Comparison of ENCODE assay signal across 8 mouse cellular contexts in the genomic region with DNA sequence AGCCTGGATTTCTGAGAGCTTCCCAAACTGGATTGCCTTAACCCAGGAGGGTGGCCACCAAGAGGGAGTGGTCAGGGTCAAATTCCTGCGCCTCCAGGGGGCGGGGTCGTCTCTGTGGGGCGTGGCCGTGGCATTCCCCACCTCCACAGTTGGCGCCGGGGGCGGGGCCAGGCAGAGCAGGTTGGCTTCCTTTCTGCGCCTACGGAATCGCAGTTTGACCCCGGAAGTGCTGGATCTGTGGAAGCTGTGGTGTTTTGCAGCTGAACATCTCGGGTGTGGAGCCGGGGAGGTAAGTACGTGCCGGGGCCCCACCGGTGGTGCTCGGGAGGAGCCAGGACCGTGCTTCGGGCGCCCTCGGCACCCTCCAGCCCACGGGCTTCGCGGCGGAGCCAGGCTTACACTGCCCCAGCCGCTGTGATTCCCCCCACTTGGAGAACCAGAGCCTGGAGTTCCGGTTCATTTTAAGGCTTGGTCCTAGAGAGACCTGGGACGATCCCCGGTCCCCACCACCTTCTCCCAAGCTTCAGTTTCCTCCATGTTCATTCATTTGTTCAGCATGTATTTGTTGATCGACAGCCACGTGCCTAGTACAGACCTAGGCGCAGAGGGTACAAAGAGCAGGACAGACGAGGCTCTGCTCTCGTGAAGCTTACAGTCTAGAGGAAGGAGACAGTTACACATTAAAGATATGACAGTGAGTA. TPM values are rescaled to one million over a fixed set of nuclear protein-coding genes. Genes with fewer than 3 reads are reported as not detected.
DNase-seq lines count a peak whose midpoint lies in the region; ATAC-seq and TF ChIP-seq lines count a peak whose summit lies in the region.

A gene (plus strand): TSS at position 214 of the 701 bp plus-strand sequence.

- peak within 1 kb of the TSS; percentile 51 for H3K9ac ChIP-seq in embryonic facial prominence, embryonic 15.5 days
- peak within 1 kb of the TSS; percentile 56 for H3K9ac ChIP-seq in kidney, embryonic 14.5 days (ENCODE audit: low read depth, low read length)
- H3K9ac ChIP-seq in limb, embryonic 15.5 days: peak within 1 kb of the TSS; percentile 55

- no peaks in the 10 kb centered on the region for H3K9me3 ChIP-seq in embryonic facial prominence, embryonic 15.5 days (replicated peaks)
- H3K9me3 ChIP-seq in kidney, embryonic 14.5 days (ENCODE audit: control insufficient read depth, low read length): no peaks in the 10 kb centered on the region
- no peaks in the 10 kb centered on the region for H3K9me3 ChIP-seq in limb, embryonic 15.5 days

- peaks cover 15% of the 10 kb centered on the region; the same call in 1 of the 2 replicates for H3K36me3 ChIP-seq in embryonic facial prominence, embryonic 15.5 days
- H3K36me3 ChIP-seq in kidney, embryonic 14.5 days (ENCODE audit: control insufficient read depth, insufficient read depth, low read length): peaks cover 3% of the 10 kb centered on the region; the same call in 1 of the 2 replicates
- peaks cover 9% of the 10 kb centered on the region; the same call in 1 of the 2 replicates for H3K36me3 ChIP-seq in limb, embryonic 15.5 days

- peak; percentile 92 for DNase-seq in 416B (ENCODE audit: low read depth)
- peak; percentile 95 to 97 for DNase-seq in heart, adult 9 months (ENCODE audit: low spot score in 2 of 2)
- peak; percentile 66 to 80 for DNase-seq in monocyte, adult 2 months (ENCODE audit: low read depth in 1 of 2, low spot score in 2 of 2)
- peak; percentile 87 to 92 for DNase-seq in spleen, postnatal 36 days (ENCODE audit: low spot score in 2 of 2)

- TF ChIP-seq POLR2A in bone marrow, adult 2 months (IDR thresholded peaks at IDR 0.05; ENCODE audit: borderline replicate concordance, control insufficient read depth, low read depth, low read length): peak; percentile 49; the same call in 1 of the 2 replicates

- H3K27ac ChIP-seq in bone marrow, adult 2 months (ENCODE audit: control insufficient read depth, insufficient read depth, low read depth, low read length, poor library complexity): peak within 1 kb of the TSS; percentile 50; the same call in 1 of the 2 replicates
- peak within 1 kb of the TSS; percentile 87 for H3K27ac ChIP-seq in embryonic facial prominence, embryonic 15.5 days (replicated peaks)
- peak within 1 kb of the TSS; percentile 11; the same call in 1 of the 2 replicates for H3K27ac ChIP-seq in kidney, embryonic 14.5 days (ENCODE audit: low read depth, low read length)
- H3K27ac ChIP-seq in limb, embryonic 15.5 days: peak within 1 kb of the TSS; percentile 83

- H3K27me3 ChIP-seq in embryonic facial prominence, embryonic 15.5 days: no peaks in the 10 kb centered on the region
- H3K27me3 ChIP-seq in kidney, embryonic 14.5 days (ENCODE audit: control insufficient read depth, insufficient read depth, low read length): no peaks in the 10 kb centered on the region
- no peaks in the 10 kb centered on the region for H3K27me3 ChIP-seq in limb, embryonic 15.5 days

- H3K4me1 ChIP-seq in bone marrow, adult 2 months (ENCODE audit: control insufficient read depth, insufficient read depth, low read length): no peaks in the 10 kb centered on the region; the same call in 1 of the 2 replicates
- H3K4me1 ChIP-seq in embryonic facial prominence, embryonic 15.5 days: peaks cover 18% of the 10 kb centered on the region
- H3K4me1 ChIP-seq in kidney, embryonic 14.5 days (ENCODE audit: control insufficient read depth, insufficient read depth, low read length): peaks cover 13% of the 10 kb centered on the region
- H3K4me1 ChIP-seq in limb, embryonic 15.5 days: peaks cover 14% of the 10 kb centered on the region

- under 1% methylated on average over 35 of the region's 35 CpGs for WGBS in bone marrow, adult 2 months
- under 1% methylated on average over 35 of the region's 35 CpGs for WGBS in embryonic facial prominence, embryonic 15.5 days
- WGBS in kidney, embryonic 14.5 days: 2% methylated on average over 35 of the region's 35 CpGs
- under 1% methylated on average over 35 of the region's 35 CpGs for WGBS in limb, embryonic 15.5 days

- no peak for TF ChIP-seq CTCF in bone marrow, adult 2 months (IDR thresholded peaks at IDR 0.05; ENCODE audit: control insufficient read depth, insufficient read depth, low read length)

- H3K4me2 ChIP-seq in embryonic facial prominence, embryonic 15.5 days (replicated peaks): peak within 1 kb of the TSS; percentile 67
- peak within 1 kb of the TSS; percentile 83 for H3K4me2 ChIP-seq in kidney, embryonic 14.5 days (replicated peaks; ENCODE audit: low read depth, low read length)
- peak within 1 kb of the TSS; percentile 72 for H3K4me2 ChIP-seq in limb, embryonic 15.5 days

- ATAC-seq in embryonic facial prominence, embryonic 15.5 days (ENCODE audit: insufficient number of reproducible peaks, low FRiP score, low TSS enrichment, low read depth): peak; percentile 89
- peak; percentile 96 for ATAC-seq in kidney, embryonic 14.5 days (ENCODE audit: low FRiP score, low TSS enrichment)
- peak; percentile 83 for ATAC-seq in limb, embryonic 15.5 days (ENCODE audit: insufficient number of reproducible peaks, low FRiP score, low TSS enrichment, low read depth)

- H3K4me3 ChIP-seq in bone marrow, adult 2 months (replicated peaks; ENCODE audit: control insufficient read depth, low read depth, low read length): peak within 1 kb of the TSS; percentile 83
- H3K4me3 ChIP-seq in embryonic facial prominence, embryonic 15.5 days (replicated peaks): peak within 1 kb of the TSS; percentile 87
- H3K4me3 ChIP-seq in kidney, embryonic 14.5 days (ENCODE audit: low read length): peak within 1 kb of the TSS; percentile 60
- peak within 1 kb of the TSS; percentile 90 for H3K4me3 ChIP-seq in limb, embryonic 15.5 days

RNA-seq across cellular contexts. Expression of the gene that starts here (rescaled TPM):
- polyA plus RNA-seq in bone marrow, adult 2 months (2011; ENCODE audit: insufficient read depth, insufficient read length, low replicate concordance, missing spikeins): 11.3 and 18.1 TPM in 2 replicates
- polyA plus RNA-seq in embryonic facial prominence, embryonic 15.5 days (2015; fragmentation: Nextera tagmentation; extraction: Ambion mirVana): 29.3 and 33.3 TPM in 2 replicates
- 20.9 and 36.2 TPM in 2 replicates for polyA plus RNA-seq in kidney, embryonic 14.5 days (2014; fragmentation: Nextera tagmentation; extraction: Ambion mirVana)
- 32.2 and 32.8 TPM in 2 replicates for polyA plus RNA-seq in limb, embryonic 15.5 days (2015; fragmentation: Nextera tagmentation; extraction: Ambion mirVana)

Comparison
In these comparisons a context has a peak if more than half of its experiments do, and no peak if none do; other contexts are left out.
1. Peak in every context shown above with its lines: DNase-seq, ATAC-seq, H3K4me3 ChIP-seq and H3K27ac ChIP-seq.
2. H3K27ac ChIP-seq: peak in every context shown above with its lines; median percentile 87 in embryonic facial prominence, embryonic 15.5 days; 83 in limb, embryonic 15.5 days; 50 in bone marrow, adult 2 months; 11 in kidney, embryonic 14.5 days.